Mouse (Mus musculus): ENCODE measurements around the gene D1Pas1. TPM values are rescaled to one million over a fixed set of nuclear protein-coding genes. Genes with fewer than 3 reads are reported as not detected.

Gene D1Pas1
- polyA plus RNA-seq, 1 experiment from 2014 or later, result 0.08 TPM

DNA sequence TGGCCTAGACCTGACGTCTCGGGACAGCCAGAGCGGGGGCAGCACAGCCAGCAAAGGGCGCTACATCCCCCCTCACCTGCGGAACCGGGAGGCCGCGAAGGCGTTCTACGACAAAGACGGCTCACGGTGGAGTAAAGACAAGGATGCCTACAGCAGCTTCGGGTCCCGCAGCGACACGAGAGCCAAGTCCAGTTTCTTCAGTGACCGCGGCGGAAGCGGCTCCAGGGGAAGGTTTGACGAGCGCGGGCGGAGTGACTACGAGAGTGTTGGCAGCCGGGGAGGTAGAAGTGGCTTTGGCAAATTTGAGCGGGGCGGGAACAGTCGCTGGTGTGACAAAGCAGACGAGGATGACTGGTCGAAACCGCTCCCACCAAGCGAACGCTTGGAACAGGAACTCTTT is 710 bp downstream of the D1Pas1 start:
- Histone ChIP-seq H3K4me2 (ENCODE audit: low read length) (no peak overlapping the region), H3K36me3 (ENCODE audit: control insufficient read depth, insufficient read depth, low read length) (no peaks in the 10 kb centered on the region), H3K27me3 (ENCODE audit: control insufficient read depth, insufficient read depth, low read length) (no peaks in the 10 kb centered on the region), H3K27ac (replicated peaks in 1 of 2; ENCODE audit: control insufficient read depth in 1 of 2, insufficient read depth in 1 of 2, low read depth in 2 of 2, low read length in 2 of 2) (no peak overlapping the region), H3K4me1 (ENCODE audit: control insufficient read depth in 2 of 2, insufficient read depth in 2 of 2, low read length in 2 of 2) (0 out of 4 replicates have a peak, but pooled peaks cover 0 to under 1% of the 10 kb centered on the region in 2 experiments), H3K4me3 (ENCODE audit: control insufficient read depth in 1 of 2, insufficient read depth in 1 of 2, low read depth in 1 of 2, low read length in 2 of 2) (no peak overlapping the region), H3K9ac (ENCODE audit: low read length) (no peak overlapping the region), H3K9me3 (ENCODE audit: control insufficient read depth, low read length) (peaks cover 29% of the 10 kb centered on the region)
- WGBS, result 87% methylated on average over 34 of the region's 34 CpGs
- ATAC-seq (ENCODE audit: insufficient number of reproducible peaks, insufficient read depth, low FRiP score, low read depth), result no peak

DNA sequence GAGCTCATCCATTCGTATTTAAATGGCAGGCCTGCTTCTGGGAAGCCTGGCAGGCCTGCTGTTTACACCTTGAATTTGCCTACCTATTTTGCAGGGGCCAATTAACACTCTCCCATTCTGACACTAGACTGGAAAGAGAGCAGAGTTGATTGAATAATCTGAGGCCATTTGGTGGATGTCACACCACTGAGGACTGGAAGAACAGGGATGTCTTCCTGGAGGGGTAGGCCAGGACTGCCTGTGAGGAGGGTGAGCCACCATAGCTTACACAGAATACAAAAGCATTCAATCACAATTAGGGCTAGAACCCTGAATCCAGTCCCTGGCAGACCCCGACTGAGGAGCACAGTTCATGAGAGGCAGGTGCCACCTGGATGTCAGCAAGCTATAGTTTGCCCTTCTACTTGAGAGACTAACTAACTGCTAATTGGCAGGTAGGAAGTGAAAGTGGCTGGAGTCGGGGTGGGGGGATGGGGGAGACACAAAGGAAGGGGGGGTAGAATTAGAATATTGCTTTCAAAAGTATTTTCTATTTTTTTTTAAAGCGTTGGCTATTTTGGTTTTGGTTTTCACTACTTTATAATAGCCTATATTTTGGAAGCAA is 9.8 kb downstream of the D1Pas1 start:
- no peaks in the 10 kb centered on the region for H3K27me3 ChIP-seq (ENCODE audit: control insufficient read depth, insufficient read depth, low read length)
- ATAC-seq (ENCODE audit: insufficient number of reproducible peaks, insufficient read depth, low FRiP score, low read depth), result no peak
- no peak overlapping the region for H3K27ac ChIP-seq (replicated peaks in 1 of 2; ENCODE audit: control insufficient read depth in 1 of 2, insufficient read depth in 1 of 2, low read depth in 2 of 2, low read length in 2 of 2)
- peaks cover 2 to 11% of the 10 kb centered on the region in 2 experiments; a peak in 2 of 4 replicates for H3K4me1 ChIP-seq (ENCODE audit: control insufficient read depth in 2 of 2, insufficient read depth in 2 of 2, low read length in 2 of 2)
- H3K36me3 ChIP-seq (ENCODE audit: control insufficient read depth, insufficient read depth, low read length), result no peaks in the 10 kb centered on the region
- H3K9ac ChIP-seq (ENCODE audit: low read length), result no peak overlapping the region
- no peaks in the 10 kb centered on the region for H3K9me3 ChIP-seq (ENCODE audit: control insufficient read depth, low read length)
- 55% methylated on average over 4 of the region's 4 CpGs for WGBS
- H3K4me2 ChIP-seq (ENCODE audit: low read length), result no peak overlapping the region
- no peak overlapping the region for H3K4me3 ChIP-seq (ENCODE audit: control insufficient read depth in 1 of 2, insufficient read depth in 1 of 2, low read depth in 1 of 2, low read length in 2 of 2)

DNA sequence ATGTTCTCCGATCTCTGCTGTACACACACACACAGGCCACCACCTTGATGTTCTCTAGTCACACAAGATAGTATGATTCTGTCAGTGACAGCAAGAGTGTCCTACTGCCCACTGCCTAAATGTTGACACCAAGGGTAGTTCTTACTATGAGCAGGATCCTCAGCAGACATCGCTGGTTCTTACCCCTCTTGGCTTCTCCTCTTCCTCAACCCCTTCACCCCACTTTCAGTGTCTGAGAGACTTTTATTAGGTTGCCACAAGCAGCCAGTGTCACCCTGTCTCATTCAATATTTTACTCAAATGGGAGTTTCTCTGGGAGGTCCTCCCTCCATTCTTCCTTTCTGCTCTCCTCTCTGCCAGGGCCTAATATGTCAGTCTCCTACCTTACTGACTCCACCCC is 10.6 kb downstream of the D1Pas1 start:
- no peak overlapping the region for H3K9ac ChIP-seq (ENCODE audit: low read length)
- H3K4me1 ChIP-seq (ENCODE audit: control insufficient read depth in 2 of 2, insufficient read depth in 2 of 2, low read length in 2 of 2), result peaks cover 2 to 11% of the 10 kb centered on the region in 2 experiments; a peak in 2 of 4 replicates
- H3K4me2 ChIP-seq (ENCODE audit: low read length), result no peak overlapping the region
- no peaks in the 10 kb centered on the region for H3K36me3 ChIP-seq (ENCODE audit: control insufficient read depth, insufficient read depth, low read length)
- H3K27ac ChIP-seq (replicated peaks in 1 of 2; ENCODE audit: control insufficient read depth in 1 of 2, insufficient read depth in 1 of 2, low read depth in 2 of 2, low read length in 2 of 2), result no peak overlapping the region
- no peak for ATAC-seq (ENCODE audit: insufficient number of reproducible peaks, insufficient read depth, low FRiP score, low read depth)
- H3K27me3 ChIP-seq (ENCODE audit: control insufficient read depth, insufficient read depth, low read length), result no peaks in the 10 kb centered on the region
- H3K9me3 ChIP-seq (ENCODE audit: control insufficient read depth, low read length), result no peaks in the 10 kb centered on the region
- WGBS, result 82% methylated on average over 2 of the region's 2 CpGs
- H3K4me3 ChIP-seq (ENCODE audit: control insufficient read depth in 1 of 2, insufficient read depth in 1 of 2, low read depth in 1 of 2, low read length in 2 of 2), result no peak overlapping the region

DNA sequence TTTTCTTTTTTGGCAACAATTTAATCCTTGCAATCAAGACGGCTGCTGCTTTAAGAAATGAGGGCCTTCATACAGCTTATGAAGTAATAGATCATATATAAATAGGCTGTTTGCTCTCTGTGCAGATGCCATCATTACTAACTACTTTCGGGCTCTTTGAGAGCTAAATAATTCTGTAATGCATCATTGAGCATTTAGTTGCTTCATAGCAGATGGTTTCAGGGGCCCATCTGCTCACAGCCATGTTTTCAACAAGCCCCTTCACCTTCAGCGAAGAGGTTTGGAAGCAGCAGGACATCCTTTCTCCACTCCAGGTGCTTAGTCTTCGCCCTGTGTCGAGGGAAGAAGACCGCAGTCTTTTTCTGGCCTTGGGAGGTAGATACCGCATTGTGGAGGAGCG is 12.2 kb downstream of the D1Pas1 start:
- Histone ChIP-seq H3K4me3 (ENCODE audit: control insufficient read depth in 1 of 2, insufficient read depth in 1 of 2, low read depth in 1 of 2, low read length in 2 of 2) (no peak overlapping the region), H3K4me1 (ENCODE audit: control insufficient read depth in 2 of 2, insufficient read depth in 2 of 2, low read length in 2 of 2) (0 out of 4 replicates have a peak, but pooled peaks cover 0 to 2% of the 10 kb centered on the region in 2 experiments), H3K36me3 (ENCODE audit: control insufficient read depth, insufficient read depth, low read length) (no peaks in the 10 kb centered on the region), H3K27me3 (ENCODE audit: control insufficient read depth, insufficient read depth, low read length) (no peaks in the 10 kb centered on the region), H3K4me2 (ENCODE audit: low read length) (no peak overlapping the region), H3K27ac (replicated peaks in 1 of 2; ENCODE audit: control insufficient read depth in 1 of 2, insufficient read depth in 1 of 2, low read depth in 2 of 2, low read length in 2 of 2) (no peak overlapping the region), H3K9ac (ENCODE audit: low read length) (no peak overlapping the region), H3K9me3 (ENCODE audit: control insufficient read depth, low read length) (no peaks in the 10 kb centered on the region)
- WGBS, result 81% methylated on average over 8 of the region's 8 CpGs
- ATAC-seq (ENCODE audit: insufficient number of reproducible peaks, insufficient read depth, low FRiP score, low read depth), result no peak

DNA sequence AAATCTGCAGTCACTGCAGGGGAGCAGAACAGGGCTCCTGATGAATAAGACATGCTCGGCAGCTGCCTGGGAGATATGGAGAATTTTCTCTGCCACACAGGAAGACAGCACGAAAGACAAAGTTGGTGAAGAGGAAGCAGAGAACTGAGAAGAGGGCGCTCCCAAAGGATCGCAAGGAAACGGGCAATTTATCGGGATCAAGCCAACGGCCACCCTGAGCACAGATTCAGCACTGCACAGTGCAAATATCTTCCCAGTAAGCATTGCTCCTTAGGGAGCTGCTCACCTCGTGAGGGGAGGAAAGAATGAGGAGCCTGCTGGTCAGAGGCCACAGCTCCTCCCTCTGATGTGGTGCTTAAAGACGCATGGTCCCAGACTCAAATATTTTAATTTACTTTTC is 13.3 kb downstream of the D1Pas1 start:
- Histone ChIP-seq H3K4me1 (ENCODE audit: control insufficient read depth in 2 of 2, insufficient read depth in 2 of 2, low read length in 2 of 2) (0 out of 4 replicates have a peak, but pooled peaks cover 0 to 2% of the 10 kb centered on the region in 2 experiments), H3K4me3 (ENCODE audit: control insufficient read depth in 1 of 2, insufficient read depth in 1 of 2, low read depth in 1 of 2, low read length in 2 of 2) (no peak overlapping the region), H3K4me2 (ENCODE audit: low read length) (no peak overlapping the region), H3K9me3 (ENCODE audit: control insufficient read depth, low read length) (no peaks in the 10 kb centered on the region), H3K9ac (ENCODE audit: low read length) (no peak overlapping the region), H3K27me3 (ENCODE audit: control insufficient read depth, insufficient read depth, low read length) (no peaks in the 10 kb centered on the region), H3K27ac (replicated peaks in 1 of 2; ENCODE audit: control insufficient read depth in 1 of 2, insufficient read depth in 1 of 2, low read depth in 2 of 2, low read length in 2 of 2) (no peak overlapping the region), H3K36me3 (ENCODE audit: control insufficient read depth, insufficient read depth, low read length) (no peaks in the 10 kb centered on the region)
- 48% methylated on average over 9 of the region's 9 CpGs for WGBS
- ATAC-seq (ENCODE audit: insufficient number of reproducible peaks, insufficient read depth, low FRiP score, low read depth), result no peak

DNA sequence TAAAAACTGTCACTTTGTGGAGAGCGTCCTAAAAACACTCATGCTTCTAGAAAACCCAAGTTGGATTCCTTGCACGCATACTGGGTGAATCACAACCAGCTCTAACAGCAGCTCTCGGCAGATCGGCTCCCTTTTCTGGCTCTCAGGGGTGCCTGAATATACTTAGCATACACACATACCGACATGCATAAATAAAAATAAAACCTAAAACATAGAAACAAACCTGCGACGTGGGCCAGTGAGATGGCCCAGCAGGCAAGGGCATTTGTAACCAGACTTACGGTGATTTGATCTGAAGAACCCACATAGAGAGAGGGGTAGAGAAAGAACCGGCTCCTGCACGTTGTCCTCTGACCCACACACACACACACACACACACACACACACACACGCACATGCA is 17.9 kb downstream of the D1Pas1 start:
- Histone ChIP-seq H3K4me1 (ENCODE audit: control insufficient read depth in 2 of 2, insufficient read depth in 2 of 2, low read length in 2 of 2) (0 out of 4 replicates have a peak, but pooled peaks cover 0 to 2% of the 10 kb centered on the region in 2 experiments), H3K9me3 (ENCODE audit: control insufficient read depth, low read length) (no peaks in the 10 kb centered on the region), H3K36me3 (ENCODE audit: control insufficient read depth, insufficient read depth, low read length) (no peaks in the 10 kb centered on the region), H3K9ac (ENCODE audit: low read length) (no peak overlapping the region), H3K27me3 (ENCODE audit: control insufficient read depth, insufficient read depth, low read length) (no peaks in the 10 kb centered on the region), H3K4me3 (ENCODE audit: control insufficient read depth in 1 of 2, insufficient read depth in 1 of 2, low read depth in 1 of 2, low read length in 2 of 2) (no peak overlapping the region), H3K4me2 (ENCODE audit: low read length) (no peak overlapping the region), H3K27ac (replicated peaks in 1 of 2; ENCODE audit: control insufficient read depth in 1 of 2, insufficient read depth in 1 of 2, low read depth in 2 of 2, low read length in 2 of 2) (no peak overlapping the region)
- WGBS, result 86% methylated on average over 11 of the region's 11 CpGs
- no peak for ATAC-seq (ENCODE audit: insufficient number of reproducible peaks, insufficient read depth, low FRiP score, low read depth)

DNA sequence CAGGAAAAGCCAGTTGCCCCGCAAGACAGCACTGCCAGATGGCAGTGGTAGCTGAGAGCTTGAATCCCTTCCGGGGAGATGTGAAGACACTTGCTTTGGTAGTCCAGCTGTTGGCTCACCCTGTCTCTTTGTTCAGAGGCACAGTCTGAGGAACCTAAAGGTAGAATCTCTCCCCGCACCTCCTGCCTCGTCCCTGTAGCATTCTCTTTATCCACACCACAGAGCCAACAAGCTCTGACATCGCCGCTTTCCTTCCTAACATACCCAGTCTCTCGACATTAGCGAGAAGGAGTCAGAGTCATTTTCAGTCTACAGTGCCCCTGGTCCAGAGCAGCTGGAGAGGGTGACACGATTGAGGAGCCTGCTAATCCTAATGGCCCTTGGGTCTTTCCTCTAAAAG is 18.9 kb downstream of the D1Pas1 start:
- Histone ChIP-seq H3K9me3 (ENCODE audit: control insufficient read depth, low read length) (no peaks in the 10 kb centered on the region), H3K4me1 (ENCODE audit: control insufficient read depth in 2 of 2, insufficient read depth in 2 of 2, low read length in 2 of 2) (no peaks in the 10 kb centered on the region), H3K27me3 (ENCODE audit: control insufficient read depth, insufficient read depth, low read length) (no peaks in the 10 kb centered on the region), H3K9ac (ENCODE audit: low read length) (no peak overlapping the region), H3K27ac (replicated peaks in 1 of 2; ENCODE audit: control insufficient read depth in 1 of 2, insufficient read depth in 1 of 2, low read depth in 2 of 2, low read length in 2 of 2) (no peak overlapping the region), H3K4me3 (ENCODE audit: control insufficient read depth in 1 of 2, insufficient read depth in 1 of 2, low read depth in 1 of 2, low read length in 2 of 2) (no peak overlapping the region), H3K4me2 (ENCODE audit: low read length) (no peak overlapping the region), H3K36me3 (ENCODE audit: control insufficient read depth, insufficient read depth, low read length) (no peaks in the 10 kb centered on the region)
- ATAC-seq (ENCODE audit: insufficient number of reproducible peaks, insufficient read depth, low FRiP score, low read depth), result no peak
- 71% methylated on average over 9 of the region's 9 CpGs for WGBS

DNA sequence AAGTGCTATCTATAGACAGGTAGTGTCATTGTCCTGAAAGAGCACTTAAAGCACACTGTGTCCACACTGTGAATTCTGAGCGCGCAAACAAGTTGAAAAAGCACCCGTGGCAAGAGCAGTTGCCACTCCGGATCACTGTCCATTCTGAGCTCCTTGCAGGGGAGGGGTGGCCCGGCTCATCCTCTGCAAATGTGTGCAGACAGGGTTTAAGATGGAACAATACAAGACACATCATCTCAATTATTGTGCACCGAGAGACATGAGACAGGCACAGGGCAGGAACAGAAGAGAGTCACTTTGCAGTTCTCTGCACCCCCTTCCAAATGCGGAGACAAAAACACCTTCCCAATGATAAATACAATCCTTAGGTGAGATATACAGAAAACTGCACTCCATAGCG is 19.3 kb downstream of the D1Pas1 start:
- Histone ChIP-seq H3K27me3 (ENCODE audit: control insufficient read depth, insufficient read depth, low read length) (no peaks in the 10 kb centered on the region), H3K9ac (ENCODE audit: low read length) (no peak overlapping the region), H3K4me1 (ENCODE audit: control insufficient read depth in 2 of 2, insufficient read depth in 2 of 2, low read length in 2 of 2) (no peaks in the 10 kb centered on the region), H3K9me3 (ENCODE audit: control insufficient read depth, low read length) (no peaks in the 10 kb centered on the region), H3K27ac (replicated peaks in 1 of 2; ENCODE audit: control insufficient read depth in 1 of 2, insufficient read depth in 1 of 2, low read depth in 2 of 2, low read length in 2 of 2) (no peak overlapping the region), H3K4me2 (ENCODE audit: low read length) (no peak overlapping the region), H3K36me3 (ENCODE audit: control insufficient read depth, insufficient read depth, low read length) (no peaks in the 10 kb centered on the region), H3K4me3 (ENCODE audit: control insufficient read depth in 1 of 2, insufficient read depth in 1 of 2, low read depth in 1 of 2, low read length in 2 of 2) (no peak overlapping the region)
- 79% methylated on average over 8 of the region's 8 CpGs for WGBS
- no peak for ATAC-seq (ENCODE audit: insufficient number of reproducible peaks, insufficient read depth, low FRiP score, low read depth)
